Mouse (Mus musculus) ES-E14 (cell line): ENCODE data around the gene Mansc1.

Experiments
- MAFK ChIP-seq: IDR thresholded peaks from 2 replicates; pipeline ENCODE4 v1.6.1; 2014; ENCODE audit warnings: mild to moderate bottlenecking, low read depth, low read length, inconsistent platforms; ENCODE audit not compliant: insufficient read depth
- ZNF384 ChIP-seq: IDR thresholded peaks from 2 replicates; pipeline ENCODE4 v1.6.1; 2012; ENCODE audit warnings: low read depth, low read length, inconsistent platforms

DNA sequence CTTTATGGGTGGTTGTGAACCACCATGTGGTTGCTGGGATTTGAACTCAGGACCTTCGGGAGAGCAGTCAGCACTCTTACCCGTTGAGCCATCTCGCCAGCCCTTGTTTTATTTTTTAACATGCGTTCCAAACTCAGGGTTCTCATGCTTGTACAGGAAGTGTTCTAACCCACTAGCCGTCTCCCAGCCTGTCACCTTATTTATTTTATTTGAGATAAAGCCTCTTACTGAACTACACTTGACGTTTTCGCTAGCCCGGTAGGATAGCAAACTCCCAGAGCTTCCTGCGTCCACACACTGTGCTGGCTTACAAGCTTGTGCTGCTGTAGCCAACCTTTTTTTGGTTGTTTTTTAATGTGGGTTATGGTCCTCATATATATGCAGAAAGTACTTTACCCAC lies 33.5 kb upstream of the Mansc1 start:
- no peak for TF ChIP-seq ZNF384
- no peak for TF ChIP-seq MAFK
